Mouse (Mus musculus): ENCODE measurements around the gene A630076J17Rik. TPM values are rescaled to one million over a fixed set of nuclear protein-coding genes. Genes with fewer than 3 reads are reported as not detected.

A630076J17Rik gene
- polyA plus RNA-seq, 1 experiment from 2014 or later, result not detected

DNA sequence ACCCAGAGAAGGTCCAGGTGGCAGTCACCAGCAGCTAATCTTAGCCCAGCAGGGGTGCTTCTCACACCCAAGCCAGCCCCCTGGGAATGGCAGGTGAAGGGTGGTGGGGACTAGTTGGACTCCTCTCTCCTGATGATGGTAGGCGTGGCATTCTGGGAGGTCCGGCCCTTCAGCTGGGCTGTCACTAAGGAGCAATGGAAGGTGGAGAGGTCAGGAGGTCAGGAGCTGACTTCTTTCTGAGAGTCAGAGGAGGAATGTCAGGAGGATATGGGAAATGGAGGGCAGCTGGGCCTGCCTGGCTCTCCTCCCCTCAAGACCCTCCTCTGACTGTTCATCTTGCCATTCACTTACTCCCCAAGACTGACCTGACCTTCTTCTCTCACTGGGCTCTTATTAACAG lies 7.6 kb downstream of the A630076J17Rik start:
- H3K27ac ChIP-seq (ENCODE audit: low read depth, low read length), result no peak overlapping the region
- 0 out of 2 replicates have a peak, but pooled peaks cover 1% of the 10 kb centered on the region for H3K27me3 ChIP-seq (ENCODE audit: control insufficient read depth, insufficient read depth, low read length)
- H3K9me3 ChIP-seq (replicated peaks; ENCODE audit: control insufficient read depth, low read length), result no peaks in the 10 kb centered on the region
- no peaks in the 10 kb centered on the region for H3K4me1 ChIP-seq (ENCODE audit: control insufficient read depth, insufficient read depth, low read length)
- H3K36me3 ChIP-seq (ENCODE audit: control insufficient read depth, insufficient read depth, low read length), result no peaks in the 10 kb centered on the region
- H3K4me2 ChIP-seq, result no peak overlapping the region
- 45% methylated on average over 2 of the region's 2 CpGs for WGBS (ENCODE audit: insufficient replicate concordance)
- no peak for ATAC-seq (replicated peaks; ENCODE audit: insufficient number of reproducible peaks, low FRiP score, low TSS enrichment)
- H3K4me3 ChIP-seq (ENCODE audit: low read depth, low read length), result no peak overlapping the region
- no peak overlapping the region for H3K9ac ChIP-seq (ENCODE audit: low read depth, low read length)

DNA sequence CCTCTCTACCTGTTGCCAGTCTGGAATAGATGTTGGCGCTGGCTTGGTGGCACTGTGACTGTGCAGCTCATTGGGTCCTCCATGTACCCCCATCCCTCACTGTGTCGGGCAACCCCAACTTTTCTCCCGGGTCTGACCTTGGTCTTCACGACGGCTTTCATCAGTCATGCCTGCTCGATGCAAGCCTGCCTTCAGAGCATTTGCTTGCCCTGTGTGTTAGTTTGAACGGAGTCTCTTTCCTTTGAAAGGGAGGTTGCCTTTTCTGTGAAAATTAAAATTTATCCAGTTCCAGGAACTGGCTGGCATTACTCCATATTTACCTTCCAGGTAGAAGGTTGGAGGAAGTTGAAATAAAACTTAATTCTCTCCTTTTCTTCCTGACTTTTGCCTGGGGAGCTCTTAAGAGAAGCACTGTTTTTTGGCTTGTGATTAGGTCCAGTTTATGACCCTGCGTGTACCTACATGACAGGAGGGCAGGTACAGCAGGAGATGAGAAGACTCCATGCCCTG lies 8.1 kb downstream of the A630076J17Rik start:
- H3K27me3 ChIP-seq (ENCODE audit: control insufficient read depth, insufficient read depth, low read length), result no peaks in the 10 kb centered on the region
- no peaks in the 10 kb centered on the region for H3K36me3 ChIP-seq (ENCODE audit: control insufficient read depth, insufficient read depth, low read length)
- no peaks in the 10 kb centered on the region for H3K4me1 ChIP-seq (ENCODE audit: control insufficient read depth, insufficient read depth, low read length)
- H3K4me2 ChIP-seq, result no peak overlapping the region
- no peak overlapping the region for H3K4me3 ChIP-seq (ENCODE audit: low read depth, low read length)
- H3K9me3 ChIP-seq (replicated peaks; ENCODE audit: control insufficient read depth, low read length), result no peaks in the 10 kb centered on the region
- H3K9ac ChIP-seq (ENCODE audit: low read depth, low read length), result no peak overlapping the region
- H3K27ac ChIP-seq (ENCODE audit: low read depth, low read length), result no peak overlapping the region
- no peak for ATAC-seq (replicated peaks; ENCODE audit: insufficient number of reproducible peaks, low FRiP score, low TSS enrichment)
- 83% methylated on average over 8 of the region's 8 CpGs for WGBS (ENCODE audit: insufficient replicate concordance)

DNA sequence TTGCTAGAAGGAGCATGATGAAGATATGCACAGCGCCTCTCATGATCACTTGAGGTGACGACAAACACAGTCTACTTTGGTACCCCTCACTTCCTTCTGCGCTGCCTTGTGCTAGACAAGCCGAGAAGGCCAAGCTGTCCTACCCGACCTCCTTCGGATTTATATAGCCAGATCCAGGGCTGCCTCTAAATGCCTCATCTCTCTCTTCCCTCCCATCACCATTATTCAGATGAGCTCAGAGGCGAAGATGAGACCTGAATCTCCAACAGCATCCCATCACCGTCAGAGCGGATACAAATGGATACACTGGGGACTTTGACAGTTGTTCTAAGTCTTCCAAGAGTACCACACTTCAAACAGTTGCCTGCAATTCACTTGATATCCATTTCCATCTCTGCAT lies 9.2 kb downstream of the A630076J17Rik start, which contains the start of gene Prok1:
TSS of gene Prok1 (minus strand) at position 101 of the 400 bp plus-strand sequence.
- ATAC-seq (replicated peaks; ENCODE audit: insufficient number of reproducible peaks, low FRiP score, low TSS enrichment), result no peak
- Histone ChIP-seq H3K9ac (ENCODE audit: low read depth, low read length) (no peak within 1 kb of the TSS), H3K4me2 (no peak within 1 kb of the TSS), H3K27ac (ENCODE audit: low read depth, low read length) (no peak within 1 kb of the TSS), H3K4me3 (ENCODE audit: low read depth, low read length) (no peak within 1 kb of the TSS), H3K9me3 (replicated peaks; ENCODE audit: control insufficient read depth, low read length) (no peaks in the 10 kb centered on the region), H3K27me3 (ENCODE audit: control insufficient read depth, insufficient read depth, low read length) (no peaks in the 10 kb centered on the region), H3K36me3 (ENCODE audit: control insufficient read depth, insufficient read depth, low read length) (no peaks in the 10 kb centered on the region), H3K4me1 (ENCODE audit: control insufficient read depth, insufficient read depth, low read length) (no peaks in the 10 kb centered on the region)
- 76% methylated on average over 9 of the region's 9 CpGs for WGBS (ENCODE audit: insufficient replicate concordance)

- Histone ChIP-seq H3K9ac (ENCODE audit: low read depth, low read length) (no peak overlapping the region), H3K4me2 (no peak overlapping the region), H3K27ac (ENCODE audit: low read depth, low read length) (no peak overlapping the region), H3K4me1 (ENCODE audit: control insufficient read depth, insufficient read depth, low read length) (no peaks in the 10 kb centered on the region), H3K27me3 (ENCODE audit: control insufficient read depth, insufficient read depth, low read length) (no peaks in the 10 kb centered on the region), H3K36me3 (ENCODE audit: control insufficient read depth, insufficient read depth, low read length) (no peaks in the 10 kb centered on the region), H3K4me3 (ENCODE audit: low read depth, low read length) (no peak overlapping the region), H3K9me3 (replicated peaks; ENCODE audit: control insufficient read depth, low read length) (no peaks in the 10 kb centered on the region)
- WGBS (ENCODE audit: insufficient replicate concordance), result 50% methylated on average over 14 of the region's 14 CpGs
- ATAC-seq (replicated peaks; ENCODE audit: insufficient number of reproducible peaks, low FRiP score, low TSS enrichment), result no peak
Observed at GRCm38 (mm10) chr3:107241389-107242094, 11.1 kb downstream of the A630076J17Rik start.

DNA sequence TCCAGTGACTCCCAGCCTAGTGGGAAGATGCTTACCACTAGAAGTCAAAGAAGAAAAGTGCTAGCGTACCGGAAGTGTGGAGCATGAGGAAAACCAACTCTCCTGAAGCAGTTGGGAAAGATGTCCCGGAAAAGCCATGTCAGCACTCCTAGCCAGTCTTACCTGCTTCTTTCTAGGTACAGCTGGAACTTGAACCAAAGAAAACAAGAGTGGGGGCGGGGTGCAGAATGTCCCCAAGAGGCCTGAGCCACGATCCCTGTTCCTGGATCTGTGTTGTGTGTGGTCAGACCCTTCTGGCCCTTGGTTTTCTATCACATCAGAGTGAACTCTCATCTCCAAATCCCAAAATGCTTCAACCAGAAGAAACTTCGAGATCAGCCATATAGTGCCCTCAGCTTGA lies 16.5 kb downstream of the A630076J17Rik start:
- Histone ChIP-seq H3K9me3 (replicated peaks; ENCODE audit: control insufficient read depth, low read length) (no peaks in the 10 kb centered on the region), H3K36me3 (ENCODE audit: control insufficient read depth, insufficient read depth, low read length) (no peaks in the 10 kb centered on the region), H3K27ac (ENCODE audit: low read depth, low read length) (no peak overlapping the region), H3K9ac (ENCODE audit: low read depth, low read length) (no peak overlapping the region), H3K4me3 (ENCODE audit: low read depth, low read length) (no peak overlapping the region), H3K4me1 (ENCODE audit: control insufficient read depth, insufficient read depth, low read length) (no peaks in the 10 kb centered on the region), H3K27me3 (ENCODE audit: control insufficient read depth, insufficient read depth, low read length) (no peaks in the 10 kb centered on the region), H3K4me2 (no peak overlapping the region)
- 83% methylated on average over 6 of the region's 6 CpGs for WGBS (ENCODE audit: insufficient replicate concordance)
- ATAC-seq (replicated peaks; ENCODE audit: insufficient number of reproducible peaks, low FRiP score, low TSS enrichment), result no peak

DNA sequence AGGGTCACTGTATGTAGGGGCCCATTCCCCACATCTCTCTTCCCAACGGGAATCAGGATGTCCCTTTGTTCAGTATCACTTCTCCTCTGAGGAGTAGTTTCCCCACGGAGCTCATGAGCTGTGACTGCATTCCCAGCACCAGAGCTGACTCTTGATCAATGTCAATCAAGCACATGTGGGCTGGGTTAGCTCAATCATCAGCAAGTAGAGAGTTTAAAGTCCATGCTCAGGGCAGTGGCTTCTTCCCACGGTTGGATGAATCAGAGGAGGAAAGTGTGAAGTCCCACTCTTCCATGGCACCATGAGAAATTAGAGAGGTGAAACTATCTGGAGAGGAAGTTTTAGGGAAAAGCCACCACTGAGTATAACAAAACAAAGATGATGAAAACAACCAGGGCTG lies 18.6 kb downstream of the A630076J17Rik start:
- ATAC-seq (replicated peaks; ENCODE audit: insufficient number of reproducible peaks, low FRiP score, low TSS enrichment), result no peak
- 43% methylated on average over 3 of the region's 3 CpGs for WGBS (ENCODE audit: insufficient replicate concordance)
- Histone ChIP-seq H3K9me3 (replicated peaks; ENCODE audit: control insufficient read depth, low read length) (no peaks in the 10 kb centered on the region), H3K27ac (ENCODE audit: low read depth, low read length) (no peak overlapping the region), H3K4me3 (ENCODE audit: low read depth, low read length) (no peak overlapping the region), H3K27me3 (ENCODE audit: control insufficient read depth, insufficient read depth, low read length) (no peaks in the 10 kb centered on the region), H3K9ac (ENCODE audit: low read depth, low read length) (no peak overlapping the region), H3K4me1 (ENCODE audit: control insufficient read depth, insufficient read depth, low read length) (no peaks in the 10 kb centered on the region), H3K36me3 (ENCODE audit: control insufficient read depth, insufficient read depth, low read length) (no peaks in the 10 kb centered on the region), H3K4me2 (no peak overlapping the region)

GRCm38 (mm10) chr3:107250320-107250719 lies 19.9 kb downstream of the A630076J17Rik start:
- no peaks in the 10 kb centered on the region for H3K36me3 ChIP-seq (ENCODE audit: control insufficient read depth, insufficient read depth, low read length)
- no peaks in the 10 kb centered on the region for H3K27me3 ChIP-seq (ENCODE audit: control insufficient read depth, insufficient read depth, low read length)
- ATAC-seq (replicated peaks; ENCODE audit: insufficient number of reproducible peaks, low FRiP score, low TSS enrichment), result no peak
- H3K4me2 ChIP-seq, result no peak overlapping the region
- no peaks in the 10 kb centered on the region for H3K9me3 ChIP-seq (replicated peaks; ENCODE audit: control insufficient read depth, low read length)
- no peak overlapping the region for H3K9ac ChIP-seq (ENCODE audit: low read depth, low read length)
- no peaks in the 10 kb centered on the region for H3K4me1 ChIP-seq (ENCODE audit: control insufficient read depth, insufficient read depth, low read length)
- H3K27ac ChIP-seq (ENCODE audit: low read depth, low read length), result no peak overlapping the region
- no peak overlapping the region for H3K4me3 ChIP-seq (ENCODE audit: low read depth, low read length)
- 26% methylated on average over 2 of the region's 2 CpGs for WGBS (ENCODE audit: insufficient replicate concordance)

- Histone ChIP-seq H3K4me2 (no peak overlapping the region), H3K4me3 (ENCODE audit: low read depth, low read length) (no peak overlapping the region), H3K9ac (ENCODE audit: low read depth, low read length) (no peak overlapping the region), H3K27ac (ENCODE audit: low read depth, low read length) (no peak overlapping the region), H3K36me3 (ENCODE audit: control insufficient read depth, insufficient read depth, low read length) (no peaks in the 10 kb centered on the region), H3K27me3 (ENCODE audit: control insufficient read depth, insufficient read depth, low read length) (no peaks in the 10 kb centered on the region), H3K4me1 (ENCODE audit: control insufficient read depth, insufficient read depth, low read length) (no peaks in the 10 kb centered on the region), H3K9me3 (replicated peaks; ENCODE audit: control insufficient read depth, low read length) (no peaks in the 10 kb centered on the region)
- 58% methylated on average over 4 of the region's 4 CpGs for WGBS (ENCODE audit: insufficient replicate concordance)
- ATAC-seq (replicated peaks; ENCODE audit: insufficient number of reproducible peaks, low FRiP score, low TSS enrichment), result no peak
Observed at GRCm38 (mm10) chr3:107252035-107252434, 21.6 kb downstream of the A630076J17Rik start.

GRCm38 (mm10) chr3:107253925-107254324 lies 23.5 kb downstream of the A630076J17Rik start:
- no peak overlapping the region for H3K4me2 ChIP-seq
- no peaks in the 10 kb centered on the region for H3K27me3 ChIP-seq (ENCODE audit: control insufficient read depth, insufficient read depth, low read length)
- 74% methylated on average over 5 of the region's 5 CpGs for WGBS (ENCODE audit: insufficient replicate concordance)
- H3K27ac ChIP-seq (ENCODE audit: low read depth, low read length), result no peak overlapping the region
- H3K9ac ChIP-seq (ENCODE audit: low read depth, low read length), result no peak overlapping the region
- H3K4me3 ChIP-seq (ENCODE audit: low read depth, low read length), result no peak overlapping the region
- H3K36me3 ChIP-seq (ENCODE audit: control insufficient read depth, insufficient read depth, low read length), result no peaks in the 10 kb centered on the region
- no peak for ATAC-seq (replicated peaks; ENCODE audit: insufficient number of reproducible peaks, low FRiP score, low TSS enrichment)
- H3K4me1 ChIP-seq (ENCODE audit: control insufficient read depth, insufficient read depth, low read length), result no peaks in the 10 kb centered on the region
- no peaks in the 10 kb centered on the region for H3K9me3 ChIP-seq (replicated peaks; ENCODE audit: control insufficient read depth, low read length)
